Mouse (Mus musculus) kidney, adult 8-10 months (tissue): ENCODE data around the gene Fbxl14.
A peak's percentile ranks its signal among the peaks of the same experiment; 100 is the strongest.

Source experiments
- DNase-seq, 2 experiments: peaks; one replicate each; pipeline ENCODE4 v3.0.0; 2022

Fbxl14 gene

DNA sequence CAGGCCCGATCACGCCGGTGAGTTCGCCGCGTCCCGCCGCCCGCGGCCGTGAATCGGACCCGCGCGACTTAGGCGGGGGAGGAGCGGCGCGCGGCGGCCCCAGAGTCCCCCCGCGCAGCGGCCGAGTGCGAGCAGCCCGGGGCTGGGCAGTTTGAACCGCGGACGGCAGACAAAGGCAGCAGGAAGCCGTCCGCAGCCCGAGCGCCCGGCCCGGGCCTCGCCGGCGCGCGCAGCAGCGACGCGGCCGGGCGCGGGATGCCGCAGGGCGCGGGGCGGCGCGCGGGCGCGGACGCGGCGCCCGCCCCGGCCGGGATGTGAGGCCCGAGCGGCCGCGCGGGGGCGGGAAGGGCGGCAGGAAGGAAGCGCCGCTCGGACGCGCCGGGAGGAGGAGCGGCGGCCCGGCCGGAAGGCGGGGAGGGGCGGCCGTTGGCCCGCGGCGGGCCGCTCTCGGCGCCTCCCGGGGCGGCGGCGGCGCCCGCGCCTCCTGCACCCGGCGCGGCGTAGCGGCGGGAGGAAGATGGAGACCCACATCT lies at the start of gene Fbxl14:
TSS of gene Fbxl14 (plus strand) at position 326 of the 533 bp plus-strand sequence.
- no peak for DNase-seq

DNA sequence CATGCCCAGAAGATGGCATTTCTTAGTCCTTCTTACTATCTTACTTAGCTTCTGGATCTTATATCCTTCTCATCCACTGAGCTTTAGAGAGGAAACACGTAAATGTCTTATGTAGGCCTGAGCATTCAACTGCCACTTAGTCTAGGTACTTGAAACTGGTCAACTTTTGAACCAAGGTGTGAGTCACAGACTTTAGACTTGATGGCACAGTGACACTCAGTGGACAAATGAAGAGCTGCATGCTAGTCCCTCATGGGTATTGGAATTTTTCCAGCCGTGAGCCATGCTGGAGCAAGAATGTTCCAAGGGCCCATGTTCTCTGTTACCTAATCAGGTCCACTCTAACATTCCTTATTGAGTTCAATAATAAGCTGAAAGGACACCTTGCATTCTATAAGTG lies 49.0 kb upstream of the Fbxl14 start:
- peak; percentile 69 to 85 for DNase-seq

GRCm38 (mm10) chr6:119431751-119432324 lies 47.6 kb upstream of the Fbxl14 start:
- peak in 1 of 2 experiments; percentile 43 for DNase-seq

DNA sequence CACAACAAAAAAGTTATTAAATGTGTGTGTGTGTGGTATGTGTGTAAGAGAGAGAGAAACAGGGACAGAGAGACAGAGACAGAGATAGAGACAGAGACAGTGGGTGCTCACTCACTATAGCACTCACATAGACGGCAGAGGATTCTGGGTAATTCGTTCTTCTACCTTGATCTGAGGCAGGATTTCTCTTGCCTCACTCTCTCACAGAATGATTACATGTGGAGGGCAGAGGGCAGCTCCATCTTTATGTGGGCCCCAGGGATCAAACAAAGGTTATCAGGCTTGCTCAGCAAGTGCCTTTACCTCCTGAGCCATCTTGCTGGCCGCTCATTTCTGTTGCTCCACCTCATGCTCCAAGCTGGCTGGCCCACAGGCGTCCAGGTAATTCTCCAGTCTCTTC lies 45.1 kb upstream of the Fbxl14 start:
- DNase-seq, result no peak

GRCm38 (mm10) chr6:119437894-119438761 lies 41.3 kb upstream of the Fbxl14 start:
- DNase-seq, result no peak

DNA sequence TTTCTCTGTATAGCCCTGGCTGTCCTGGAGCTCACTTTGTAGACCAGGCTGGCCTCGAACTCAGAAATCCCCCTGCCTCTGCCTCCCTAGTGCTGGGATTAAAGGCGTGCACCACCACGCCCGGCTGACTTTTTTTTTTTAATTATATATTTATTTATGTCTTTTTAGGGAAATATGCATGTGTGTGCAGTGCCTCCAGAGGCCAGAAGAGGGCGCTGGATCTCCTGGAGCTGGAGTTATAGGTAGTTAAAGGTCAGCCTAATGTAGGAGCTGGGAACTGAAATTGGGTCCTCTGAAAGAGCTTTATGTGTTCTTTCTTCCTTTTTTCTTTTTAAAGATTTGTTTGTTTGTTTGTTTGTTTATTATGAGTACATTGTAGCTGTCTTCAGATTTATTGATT lies 36.7 kb upstream of the Fbxl14 start:
- peak in 1 of 2 experiments; percentile 34 for DNase-seq

DNA sequence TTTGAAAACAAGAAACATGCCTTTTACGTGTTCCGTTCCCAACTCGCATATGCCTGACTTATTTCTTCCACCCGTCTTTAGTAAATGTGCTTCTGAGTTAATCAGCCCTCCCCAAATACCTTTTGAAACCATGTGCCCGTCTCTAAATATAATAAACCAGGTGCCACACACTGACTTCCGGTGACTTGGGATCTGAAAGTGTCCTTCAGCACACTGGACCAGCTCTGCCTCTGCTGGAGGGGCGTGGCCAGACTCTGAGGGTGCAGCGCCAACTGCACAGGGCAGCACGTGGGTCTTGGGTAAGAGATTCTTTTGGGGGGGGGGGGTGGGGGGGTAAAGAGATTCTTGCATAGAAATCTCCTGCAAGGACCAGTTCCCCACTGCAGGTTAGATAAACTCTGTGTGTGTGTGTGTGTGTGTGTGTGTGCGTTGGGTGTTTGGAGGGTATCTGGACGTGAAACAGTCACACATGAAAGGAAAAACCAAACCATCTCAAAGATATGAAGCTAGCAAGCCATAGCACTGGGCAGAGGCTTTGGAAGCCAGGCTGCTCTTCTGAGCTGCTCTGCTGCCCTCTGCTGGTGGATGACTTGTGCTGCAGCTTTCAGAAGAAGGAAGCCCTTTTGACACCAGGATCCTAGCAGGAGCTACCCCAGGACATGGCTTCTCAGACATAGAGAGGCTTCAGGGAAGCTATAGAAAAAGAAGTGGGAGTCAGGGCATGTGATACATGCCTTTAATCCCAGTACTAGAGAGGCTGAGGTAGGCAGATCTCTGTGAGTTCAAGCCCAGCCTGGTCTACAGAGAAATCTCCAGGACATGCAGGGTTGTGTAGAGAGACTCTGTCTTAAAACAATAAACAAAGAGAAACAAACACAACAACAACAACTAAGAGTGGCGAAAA lies 35.5 kb upstream of the Fbxl14 start:
- peak; percentile 71 to 76 for DNase-seq

- no peak for DNase-seq
Observed at GRCm38 (mm10) chr6:119445671-119446607, 33.5 kb upstream of the Fbxl14 start.

GRCm38 (mm10) chr6:119448321-119449059 lies 31.0 kb upstream of the Fbxl14 start:
- DNase-seq, result peak; percentile 29 to 40

DNA sequence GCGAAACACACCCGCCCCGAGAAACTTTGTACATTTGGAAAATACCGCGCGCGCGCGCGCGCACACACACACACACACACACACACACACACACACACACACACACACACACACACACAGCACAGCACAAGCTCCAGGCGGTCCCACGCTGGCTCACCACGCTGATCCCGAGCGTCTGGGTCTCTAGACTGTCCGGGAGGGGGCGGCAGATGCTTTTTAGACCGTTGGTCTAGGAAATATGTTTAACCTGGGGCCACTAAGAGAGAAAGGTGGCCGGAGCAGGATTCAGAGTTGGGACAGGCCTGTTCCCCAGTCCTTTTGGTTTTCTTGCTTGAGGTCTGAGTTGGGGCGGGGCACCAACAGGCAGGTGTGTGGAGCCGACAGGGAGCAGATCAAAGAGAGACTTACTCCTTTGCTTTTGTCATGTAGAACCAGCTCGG lies 30.4 kb upstream of the Fbxl14 start:
- peak; percentile 57 to 80 for DNase-seq

DNA sequence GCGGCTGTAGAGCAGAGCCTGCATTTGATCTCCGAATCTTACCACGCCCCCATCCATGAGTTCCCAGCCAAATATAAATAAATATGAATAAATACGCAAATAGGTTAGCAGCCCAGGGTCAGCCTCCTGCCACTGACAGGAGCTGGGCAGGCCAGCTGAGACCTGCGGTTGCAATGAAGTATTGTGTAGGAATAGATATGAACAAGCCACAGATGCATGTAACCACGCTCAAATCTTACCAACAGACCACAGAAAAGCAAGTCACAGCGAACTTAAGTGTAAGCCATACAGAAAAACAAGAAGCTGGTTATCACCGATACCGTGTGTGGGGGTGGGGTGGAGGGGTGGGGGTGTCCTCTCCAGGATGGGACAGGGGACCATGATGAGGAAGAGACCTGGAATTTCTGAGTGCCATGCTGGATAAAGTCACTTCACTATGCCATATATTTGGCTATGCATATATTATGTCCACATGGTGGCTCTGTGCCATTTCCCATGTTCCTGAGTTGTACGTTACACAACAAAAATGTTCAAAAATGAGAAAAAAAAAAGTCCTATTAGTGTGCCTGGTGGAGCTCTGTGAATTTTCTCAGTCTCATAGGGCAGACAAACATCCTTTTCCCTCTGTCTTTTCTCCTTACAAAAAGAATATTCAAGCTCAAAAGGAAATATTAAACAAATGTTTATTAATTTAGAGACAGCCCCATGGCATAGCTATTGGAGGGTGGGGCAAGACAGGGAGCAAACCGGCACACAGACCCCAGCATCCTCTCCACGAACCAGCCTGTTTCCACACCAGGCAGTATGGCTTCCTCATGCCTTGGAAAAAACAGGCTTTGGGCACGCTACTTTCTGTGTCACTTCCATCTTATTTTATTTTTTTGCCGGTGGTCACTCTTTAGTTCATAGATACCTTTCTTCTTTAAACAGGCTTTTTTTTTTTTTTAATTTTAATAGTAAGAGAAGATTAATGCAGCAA lies 28.2 kb upstream of the Fbxl14 start:
- DNase-seq, result no peak

DNA sequence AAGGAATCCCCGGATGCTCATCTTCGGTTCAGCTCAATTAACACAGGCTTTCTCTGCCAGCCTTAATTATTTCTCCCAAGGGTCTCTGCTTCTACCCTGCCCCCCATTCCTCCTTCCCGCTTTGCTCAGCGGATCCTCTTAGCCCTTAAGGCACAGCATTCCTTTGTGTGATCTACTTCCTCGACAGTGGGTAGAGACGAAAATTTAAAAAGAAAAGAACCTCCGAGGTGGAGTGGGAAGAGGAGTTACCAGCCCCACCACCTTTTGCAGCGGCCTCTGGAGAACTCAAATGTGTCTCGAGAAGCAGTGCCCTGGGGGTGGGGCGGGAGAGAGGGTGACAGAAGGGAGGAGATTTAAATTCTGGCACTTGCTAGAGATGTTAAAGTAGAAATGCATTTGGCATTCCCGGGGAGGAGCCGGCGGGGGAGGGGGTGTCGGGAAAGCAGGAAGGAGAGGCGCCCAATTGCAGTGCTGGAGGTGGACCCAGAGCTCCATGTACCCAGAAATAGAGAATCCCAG lies 27.4 kb upstream of the Fbxl14 start:
- DNase-seq, result peak in 1 of 2 experiments; percentile 39

- DNase-seq, result no peak
Observed at GRCm38 (mm10) chr6:119458166-119458565, 21.3 kb upstream of the Fbxl14 start.

- DNase-seq, result no peak
Observed at GRCm38 (mm10) chr6:119459041-119459440, 20.4 kb upstream of the Fbxl14 start.

DNA sequence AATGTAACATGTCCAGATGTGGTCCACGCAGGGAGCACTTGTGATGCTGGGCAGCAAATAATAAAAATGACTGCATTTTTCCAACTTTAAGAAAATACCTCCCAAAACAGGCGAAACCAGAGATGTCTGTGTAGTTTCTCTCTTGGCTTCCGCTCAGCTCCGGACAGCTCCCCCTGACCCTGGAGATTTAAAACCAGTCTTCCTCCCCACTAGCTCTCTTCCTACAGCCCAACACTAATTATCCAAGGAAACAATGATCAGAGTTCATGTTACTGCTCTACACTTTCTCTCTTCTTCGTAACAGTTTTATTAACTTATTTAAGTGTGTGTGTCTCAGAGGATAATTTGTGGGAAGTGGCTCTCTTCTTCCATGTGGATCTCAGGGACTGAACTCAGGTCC lies 19.1 kb upstream of the Fbxl14 start:
- DNase-seq, result no peak

- peak in 1 of 2 experiments; percentile 38 for DNase-seq
Observed at GRCm38 (mm10) chr6:119466161-119466560, 13.3 kb upstream of the Fbxl14 start.

DNA sequence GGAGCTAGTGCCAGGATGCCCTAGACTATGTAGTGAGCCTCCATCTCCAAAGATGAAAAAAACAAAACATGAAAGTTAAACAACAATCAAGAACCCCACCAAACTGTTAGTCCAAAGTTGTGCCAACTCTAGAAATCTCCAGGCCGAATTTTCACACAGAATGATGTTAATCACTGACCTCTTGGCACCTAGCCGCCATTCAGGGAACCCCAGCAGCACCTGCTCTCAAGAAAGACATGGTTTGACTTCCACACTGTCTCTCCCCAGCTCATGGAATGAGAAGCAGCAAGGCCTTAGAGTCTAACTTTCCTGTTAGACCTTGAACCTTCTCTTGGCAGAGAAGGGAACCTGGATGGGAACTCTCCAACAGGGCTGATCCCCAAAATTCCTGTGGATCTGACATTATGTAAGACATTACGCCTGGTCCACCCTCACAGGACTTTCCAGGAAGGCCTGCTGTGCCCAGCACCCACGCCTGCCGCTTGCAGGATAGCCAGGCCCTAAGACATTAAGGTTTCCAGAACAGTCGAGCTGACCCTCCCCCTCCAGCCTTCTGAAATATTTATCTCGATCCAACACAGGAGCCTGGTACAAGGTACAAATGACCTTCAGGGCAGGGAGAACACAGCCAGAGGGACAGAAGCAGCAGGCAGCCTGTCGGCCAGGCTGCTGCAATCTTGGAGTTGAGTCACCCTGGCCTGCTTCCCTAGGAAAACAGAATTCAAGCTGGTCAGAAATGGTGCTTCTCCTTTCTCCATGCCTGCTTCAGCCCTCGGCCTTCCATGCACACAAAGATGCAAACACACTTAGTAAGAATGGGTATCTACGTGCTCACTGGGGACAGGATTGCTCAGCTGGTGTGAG lies 12.3 kb upstream of the Fbxl14 start:
- peak; percentile 84 to 91 for DNase-seq

DNA sequence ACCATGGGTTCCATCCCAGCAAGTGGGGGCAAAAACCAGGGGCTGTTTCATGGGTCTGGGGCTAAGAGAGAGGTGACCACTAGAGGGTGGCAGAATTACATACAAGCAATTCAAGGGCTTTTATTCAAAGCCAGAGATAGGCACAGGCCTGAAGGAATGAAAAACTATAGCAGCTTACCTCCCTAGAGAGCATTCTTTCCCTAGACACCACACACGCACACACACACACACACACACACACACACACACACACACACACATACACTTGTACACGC lies 11.7 kb upstream of the Fbxl14 start:
- peak; percentile 26 to 33 for DNase-seq

- no peak for DNase-seq
Observed at GRCm38 (mm10) chr6:119470777-119471176, 8.7 kb upstream of the Fbxl14 start.
